Mouse (Mus musculus): Measurements from ENCODE around the gene Hip1r.

- no peak for TF ChIP-seq CTCF (IDR thresholded peaks at IDR 0.05; ENCODE audit: low read depth, low read length)
- no peak for TF ChIP-seq POLR2A (IDR thresholded peaks at IDR 0.05; ENCODE audit: extremely low read depth, insufficient read depth, low read length)
These were observed 62.9 kb downstream of the Hip1r start for GRCm38 (mm10) chr5:124036341-124036740.

Data from liver, adult 2 months (tissue).